Mouse (Mus musculus) kidney, postnatal 14 days (tissue): ENCODE data around the gene Gadd45g.

Source experiments
- DNase-seq: peaks from one replicate; pipeline ENCODE4 v3.0.0; 2022; ENCODE audit warnings: mixed read lengths

Gene Gadd45g

GRCm38 (mm10) chr13:51888426-51888825 lies 41.9 kb downstream of the Gadd45g start:
- no peak for DNase-seq

- DNase-seq = no peak
These were observed 45.5 kb downstream of the Gadd45g start for GRCm38 (mm10) chr13:51891825-51892532.

GRCm38 (mm10) chr13:51897579-51897978 lies 51.1 kb downstream of the Gadd45g start:
- no peak for DNase-seq
